Mouse (Mus musculus): ENCODE results near the gene Sla2.
"Not testable (repeated sequence)": the region's sequence is repeated elsewhere in the genome, so short reads cannot be mapped to it uniquely, and the experiment has no call there.

Sla2 gene

GRCm38 (mm10) chr2:156887017-156887416, at the start of gene Sla2:
TSS of gene Sla2 (minus strand) at chr2:156887192.
- no peak for DNase-seq (ENCODE audit: low read depth, low spot score)

DNA sequence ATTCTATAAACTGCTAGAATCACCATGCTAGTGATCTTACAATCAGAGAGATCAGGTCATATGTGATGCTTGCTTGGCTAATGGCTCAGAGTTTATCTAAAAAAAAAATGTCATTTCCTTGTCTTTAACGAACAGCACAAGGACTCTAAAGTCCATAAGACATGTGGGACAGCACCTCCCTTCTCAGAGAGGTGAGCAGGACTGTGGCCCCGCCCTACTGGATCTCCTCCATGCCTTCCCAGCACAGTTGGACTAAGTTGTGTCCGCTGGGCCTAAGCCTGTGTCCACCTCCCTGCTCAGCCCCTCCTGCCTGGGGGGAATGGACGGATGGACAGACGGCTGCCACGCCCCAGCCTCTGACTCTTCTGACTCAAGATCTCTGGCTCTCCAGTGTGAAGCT, 48.0 kb upstream of the Sla2 start:
- no peak for DNase-seq (ENCODE audit: low read depth, low spot score)

DNA sequence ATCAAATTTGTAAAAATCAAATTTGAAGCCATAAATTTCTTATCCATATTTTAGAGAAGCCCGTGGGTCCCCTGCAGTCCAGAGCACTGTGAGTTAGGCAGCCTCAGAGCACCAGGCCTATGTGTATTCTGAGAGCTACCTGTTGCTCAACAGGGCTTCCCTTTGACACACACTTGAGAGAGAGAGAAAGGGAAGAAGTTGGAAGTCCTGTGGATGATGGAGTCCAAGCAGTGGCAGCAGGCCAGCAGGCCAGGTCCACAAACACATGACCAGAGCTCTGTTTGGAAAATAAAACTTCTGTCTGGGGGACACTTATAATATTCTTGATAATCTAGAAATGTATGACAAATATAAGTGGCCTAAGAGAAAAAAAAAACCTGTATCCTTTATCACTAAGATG, 46.4 kb upstream of the Sla2 start:
- DNase-seq (ENCODE audit: low read depth, low spot score) = no peak

DNA sequence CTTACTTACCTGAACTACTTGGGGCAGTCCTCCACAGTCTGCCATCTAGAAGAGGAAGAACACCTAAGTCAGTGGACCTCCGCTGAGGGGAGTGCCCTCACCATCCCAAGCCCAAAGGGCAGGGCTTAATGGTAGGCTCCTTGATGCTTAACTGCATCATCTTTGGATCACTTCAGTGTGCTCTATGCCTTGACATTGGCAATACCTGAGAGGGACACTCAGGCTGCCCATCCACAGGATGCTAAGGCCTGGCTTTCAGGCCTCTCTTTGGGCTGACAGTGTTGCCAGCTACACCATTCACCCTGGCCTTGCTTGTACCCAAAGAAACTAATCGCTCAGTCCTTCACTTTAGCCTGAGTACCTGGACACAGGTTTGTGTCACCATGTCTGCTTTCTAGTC, 44.4 kb upstream of the Sla2 start:
- no peak for DNase-seq (ENCODE audit: low read depth, low spot score)

- no peak for DNase-seq (ENCODE audit: low read depth, low spot score)
Observed at GRCm38 (mm10) chr2:156930549-156930948, 43.6 kb upstream of the Sla2 start.

GRCm38 (mm10) chr2:156929519-156930120, 42.6 kb upstream of the Sla2 start:
- no peak for DNase-seq (ENCODE audit: low read depth, low spot score)

GRCm38 (mm10) chr2:156928606-156929005, 41.6 kb upstream of the Sla2 start:
- no peak for DNase-seq (ENCODE audit: low read depth, low spot score)

DNA sequence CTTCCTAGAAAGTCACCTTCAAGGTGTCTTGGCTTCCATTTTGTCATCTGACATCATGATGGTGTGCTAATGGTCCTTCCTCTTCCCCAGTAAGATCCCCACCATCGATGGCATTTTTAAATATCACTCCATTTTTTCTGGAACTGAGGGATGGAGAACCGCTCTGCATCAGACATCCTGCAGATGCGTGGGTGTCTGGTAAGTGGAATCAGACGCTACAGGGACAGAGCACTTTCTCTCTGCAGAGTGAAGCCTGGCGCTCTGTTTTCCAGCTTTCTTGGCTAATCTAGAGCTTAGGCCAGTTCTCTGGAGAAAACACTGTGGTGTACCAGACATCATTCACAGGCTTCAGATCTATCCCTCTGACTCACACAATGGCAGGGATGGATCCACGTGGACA, 40.7 kb upstream of the Sla2 start:
- no peak for DNase-seq (ENCODE audit: low read depth, low spot score)

DNA sequence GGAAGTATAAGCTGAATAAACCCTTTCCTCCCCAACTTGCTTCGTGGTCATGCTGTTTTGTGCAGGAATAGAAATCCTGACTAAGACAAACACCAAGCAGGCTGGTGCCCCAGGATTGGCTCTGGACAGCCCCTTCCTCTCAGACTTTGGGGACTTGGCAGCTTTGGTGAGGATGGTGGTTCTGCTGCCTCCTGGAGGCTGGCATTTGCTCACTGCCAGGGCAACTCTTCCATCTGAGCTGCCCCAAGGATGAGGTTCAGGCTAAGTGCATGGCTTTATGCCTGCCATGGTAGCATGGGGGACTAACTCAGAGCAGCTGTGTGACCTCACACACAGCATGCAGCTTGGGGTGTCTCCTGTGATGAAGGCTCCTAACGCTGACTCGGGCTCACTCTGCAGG, 38.6 kb upstream of the Sla2 start:
- DNase-seq (ENCODE audit: low read depth, low spot score) = not testable (repeated sequence)

GRCm38 (mm10) chr2:156925075-156925474, 38.1 kb upstream of the Sla2 start:
- not testable (repeated sequence) for DNase-seq (ENCODE audit: low read depth, low spot score)

DNA sequence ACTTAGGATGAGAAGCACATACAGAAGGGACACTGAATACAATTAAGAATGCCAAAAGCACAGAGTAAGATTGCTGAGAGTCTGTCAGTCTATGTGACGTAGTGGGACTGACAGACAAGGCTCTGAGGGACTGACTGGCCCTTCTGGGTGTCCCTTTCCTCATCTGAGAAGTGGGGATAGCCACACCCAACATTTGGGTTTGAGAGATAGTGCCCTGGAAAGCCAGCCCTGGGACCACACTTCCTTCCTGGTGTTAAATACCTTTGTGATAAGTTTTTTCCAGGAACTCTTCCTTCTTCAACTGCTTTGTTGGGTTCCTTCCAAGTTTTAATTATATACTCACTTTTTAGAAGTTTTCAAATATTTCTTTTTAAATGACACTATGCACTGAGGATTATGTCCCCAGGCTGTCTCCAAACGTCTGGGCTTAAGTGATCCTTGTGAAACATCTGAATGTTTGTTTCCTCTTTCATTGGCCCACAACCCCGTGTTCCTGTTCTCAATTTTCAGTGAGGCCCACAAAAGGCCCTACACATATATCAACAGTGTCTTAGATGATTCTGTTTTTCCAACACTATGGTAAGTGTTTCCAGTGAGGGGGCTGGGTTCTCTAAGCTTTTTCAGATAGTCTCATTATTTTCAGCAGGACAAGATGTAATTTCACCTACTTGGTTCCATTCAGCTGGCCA, 37.4 kb upstream of the Sla2 start:
- DNase-seq (ENCODE audit: low read depth, low spot score) = peak; percentile 82

- DNase-seq (ENCODE audit: low read depth, low spot score) = no peak
Observed at GRCm38 (mm10) chr2:156923057-156923456, 36.1 kb upstream of the Sla2 start.

DNA sequence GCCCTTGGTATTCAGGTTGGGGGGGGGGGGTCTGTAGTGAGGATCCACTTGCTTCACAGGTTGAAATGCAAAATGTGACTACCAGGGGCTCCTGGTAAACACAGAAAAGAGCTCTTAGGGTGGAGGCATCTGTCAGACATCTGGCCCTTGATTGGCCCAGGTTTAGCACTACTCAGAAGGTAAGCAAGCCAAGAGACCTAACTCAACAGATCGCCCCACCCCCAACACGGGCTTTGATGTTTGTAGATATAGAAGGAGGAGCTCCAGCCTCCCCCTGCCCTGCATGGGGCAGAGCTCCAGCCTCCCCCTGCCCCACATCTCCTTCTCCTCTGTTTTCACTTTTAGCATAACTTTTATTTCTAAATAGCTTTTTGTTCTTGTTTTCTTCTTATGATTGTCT, 32.8 kb upstream of the Sla2 start:
- no peak for DNase-seq (ENCODE audit: low read depth, low spot score)

DNA sequence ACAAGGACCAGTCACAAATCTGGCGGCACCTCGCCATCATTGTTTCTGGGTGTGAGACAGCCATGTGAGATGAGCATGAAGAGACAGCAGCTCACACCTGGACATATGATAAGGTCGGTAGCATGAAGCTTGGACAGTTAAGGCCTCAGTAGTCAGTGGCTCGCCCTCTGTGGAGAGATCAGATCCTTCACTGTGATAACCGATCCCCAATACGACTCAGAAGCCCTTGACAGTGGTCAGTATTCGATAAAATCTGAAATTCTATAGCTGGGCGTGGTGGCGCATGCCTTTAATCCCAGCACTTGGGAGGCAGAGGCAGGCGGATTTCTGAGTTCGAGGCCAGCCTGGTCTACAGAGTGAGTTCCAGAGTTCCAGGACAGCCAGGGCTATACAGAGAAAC, 32.2 kb upstream of the Sla2 start:
- DNase-seq (ENCODE audit: low read depth, low spot score) = not testable (repeated sequence)

DNA sequence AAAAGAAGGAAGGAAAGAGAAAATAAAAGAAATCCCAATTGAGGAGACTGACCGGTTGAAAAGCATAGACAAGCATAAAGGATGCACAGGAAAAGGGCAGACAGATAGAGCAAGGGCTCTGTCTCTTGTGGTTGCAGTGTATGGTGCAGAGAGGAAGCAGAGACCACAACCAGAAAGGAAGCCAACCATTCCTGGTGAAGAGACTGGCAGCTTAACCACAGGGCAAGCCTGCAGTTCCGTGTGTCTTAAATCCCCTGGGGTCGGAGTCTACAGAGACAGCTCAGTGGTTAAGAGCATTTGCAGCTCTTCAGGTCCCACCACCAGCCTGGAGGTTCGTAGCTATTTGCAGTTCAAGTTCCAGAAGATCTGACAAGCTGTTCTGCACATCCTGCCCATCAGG, 31.6 kb upstream of the Sla2 start:
- no peak for DNase-seq (ENCODE audit: low read depth, low spot score)

DNA sequence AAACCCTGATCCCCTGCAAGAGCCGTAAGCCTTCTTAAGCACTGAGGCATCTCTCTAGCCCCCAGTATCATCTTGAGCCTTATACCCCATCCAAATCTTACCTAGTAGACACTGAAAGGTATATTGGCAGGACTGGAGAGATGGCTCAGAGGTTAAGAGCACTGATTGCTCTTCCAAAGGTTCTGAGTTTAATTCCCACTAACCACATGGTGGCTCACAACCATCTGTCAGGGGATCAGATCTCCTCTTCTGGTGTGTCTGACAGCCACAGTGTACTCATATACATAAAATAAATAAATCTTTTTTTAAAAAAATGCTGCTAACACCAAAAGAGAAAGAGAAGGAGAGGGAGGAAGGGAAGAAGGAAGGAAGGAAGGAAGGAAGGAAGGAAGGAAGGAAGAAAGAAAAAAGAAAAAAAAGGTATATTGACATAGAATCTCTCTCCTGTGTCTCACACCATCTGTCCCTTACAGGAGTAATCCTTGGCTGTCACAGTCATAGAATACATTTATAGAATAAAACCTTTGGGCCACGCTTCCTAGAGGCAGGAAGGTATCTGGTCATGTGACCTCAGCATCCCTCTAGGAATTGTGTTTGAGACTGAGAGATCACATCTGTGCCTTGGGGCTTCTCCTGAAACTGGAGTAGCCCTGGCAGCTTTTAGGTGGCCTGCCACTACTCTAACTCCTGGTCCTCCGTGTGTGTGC, 29.6 kb upstream of the Sla2 start:
- no peak for DNase-seq (ENCODE audit: low read depth, low spot score)

- no peak for DNase-seq (ENCODE audit: low read depth, low spot score)
Observed at GRCm38 (mm10) chr2:156915559-156915958, 28.6 kb upstream of the Sla2 start.

DNA sequence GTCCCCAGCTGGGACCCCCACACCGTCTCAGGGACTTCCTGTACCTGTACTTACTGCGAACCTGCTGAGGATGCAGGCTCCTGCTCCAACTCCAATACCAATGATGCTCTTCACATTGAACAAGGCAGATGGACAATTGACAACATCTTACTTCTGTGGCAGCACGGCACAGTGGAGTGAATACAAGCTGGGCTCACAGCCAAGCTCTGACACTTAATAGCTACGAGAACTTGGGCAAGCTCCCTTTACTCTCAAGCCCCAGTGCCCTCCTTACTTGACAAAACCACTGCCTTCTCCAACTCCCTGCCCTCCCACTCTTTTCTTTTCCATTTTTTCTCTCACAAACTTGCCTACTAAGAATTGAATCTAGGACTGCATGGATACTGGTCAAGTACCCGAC, 26.2 kb upstream of the Sla2 start:
- DNase-seq (ENCODE audit: low read depth, low spot score) = no peak

- not testable (repeated sequence) for DNase-seq (ENCODE audit: low read depth, low spot score)
Observed at GRCm38 (mm10) chr2:156905931-156906330, 18.9 kb upstream of the Sla2 start.

- DNase-seq (ENCODE audit: low read depth, low spot score) = no peak
Observed at GRCm38 (mm10) chr2:156904976-156905717, 18.2 kb upstream of the Sla2 start.

- DNase-seq (ENCODE audit: low read depth, low spot score) = no peak
Observed at GRCm38 (mm10) chr2:156903367-156903766, 16.4 kb upstream of the Sla2 start.

DNA sequence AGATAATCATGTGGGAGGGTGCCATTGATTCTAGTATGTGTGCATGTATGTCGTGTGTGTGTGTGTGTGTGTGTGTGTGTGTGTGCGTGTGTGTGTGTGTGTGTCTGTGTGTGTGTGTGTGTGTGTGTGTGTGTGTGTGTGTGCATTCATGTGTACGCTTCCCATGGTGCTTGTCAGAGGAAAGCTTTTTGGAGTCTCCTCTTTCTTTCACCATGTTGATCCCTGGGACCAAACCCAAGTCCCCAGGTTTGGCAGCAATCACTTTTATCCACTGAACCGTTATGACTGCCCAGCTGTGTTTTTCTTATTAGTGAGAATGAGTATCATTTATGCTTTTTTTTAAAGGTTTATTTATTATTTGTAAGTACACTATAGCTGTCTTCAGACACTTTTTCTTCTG, 15.4 kb upstream of the Sla2 start:
- DNase-seq (ENCODE audit: low read depth, low spot score) = not testable (repeated sequence)

All from c-Kit-negative CD71-positive TER-119-positive erythroid progenitor cells, embryonic 14.5 days (primary cell).